Mouse (Mus musculus): ENCODE results near the gene Vmn1r183.
"Not testable (repeated sequence)": the region's sequence is repeated elsewhere in the genome, so short reads cannot be mapped to it uniquely, and the experiment has no call there.

Vmn1r183 gene

DNA sequence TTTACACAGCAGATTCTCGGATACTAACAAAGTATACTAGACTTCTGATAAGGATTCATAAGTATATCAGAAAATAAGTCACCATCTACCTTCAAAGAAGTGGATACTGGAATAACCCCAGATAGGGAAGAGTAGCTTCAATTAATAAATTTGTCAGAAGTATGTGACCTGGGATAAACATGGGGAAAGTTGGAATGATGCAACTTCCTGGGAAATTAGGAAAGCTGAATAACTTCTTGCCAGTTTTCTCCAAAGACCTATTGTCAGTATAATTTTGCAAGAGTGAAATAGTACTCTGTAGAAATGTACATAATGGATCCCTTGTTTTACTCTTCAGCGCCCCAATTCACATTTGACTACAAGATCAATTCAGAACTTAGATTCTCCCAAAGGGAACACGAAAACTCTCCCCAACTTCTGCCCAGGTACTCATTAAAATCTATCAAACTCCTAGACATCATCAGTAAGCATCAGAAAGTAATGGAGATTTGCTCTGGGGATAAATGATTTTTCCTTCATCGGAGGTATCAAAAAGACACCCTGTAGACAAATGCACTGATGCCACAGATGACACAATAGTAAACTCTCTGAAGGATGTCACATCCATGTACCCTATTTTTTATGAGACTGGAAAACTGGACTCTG lies at the start of gene Vmn1r183:
Vmn1r183 (plus strand) TSS at position 595 of the 645 bp plus-strand sequence.
- no peak for DNase-seq (ENCODE audit: low spot score)

DNA sequence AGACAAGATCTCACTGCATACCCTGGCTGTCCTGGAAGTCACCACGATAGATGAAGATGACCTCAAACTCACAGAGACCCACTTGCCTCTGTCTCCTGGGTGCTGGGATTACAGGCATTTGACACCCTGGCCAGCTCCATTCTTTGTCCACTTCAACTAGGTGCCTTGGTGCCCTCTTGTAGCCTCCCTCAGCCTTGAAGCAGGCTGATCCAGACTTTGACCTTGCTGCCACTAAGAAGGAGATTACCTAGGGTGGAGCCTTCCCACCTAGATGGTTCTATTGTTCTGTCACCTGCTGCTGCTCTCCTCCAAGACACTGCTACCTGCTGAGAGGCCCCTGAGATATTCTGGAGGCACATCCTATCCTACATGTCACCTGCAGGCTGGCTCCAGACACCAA lies 21.4 kb downstream of the Vmn1r183 start:
- DNase-seq (ENCODE audit: low spot score) = not testable (repeated sequence)

DNA sequence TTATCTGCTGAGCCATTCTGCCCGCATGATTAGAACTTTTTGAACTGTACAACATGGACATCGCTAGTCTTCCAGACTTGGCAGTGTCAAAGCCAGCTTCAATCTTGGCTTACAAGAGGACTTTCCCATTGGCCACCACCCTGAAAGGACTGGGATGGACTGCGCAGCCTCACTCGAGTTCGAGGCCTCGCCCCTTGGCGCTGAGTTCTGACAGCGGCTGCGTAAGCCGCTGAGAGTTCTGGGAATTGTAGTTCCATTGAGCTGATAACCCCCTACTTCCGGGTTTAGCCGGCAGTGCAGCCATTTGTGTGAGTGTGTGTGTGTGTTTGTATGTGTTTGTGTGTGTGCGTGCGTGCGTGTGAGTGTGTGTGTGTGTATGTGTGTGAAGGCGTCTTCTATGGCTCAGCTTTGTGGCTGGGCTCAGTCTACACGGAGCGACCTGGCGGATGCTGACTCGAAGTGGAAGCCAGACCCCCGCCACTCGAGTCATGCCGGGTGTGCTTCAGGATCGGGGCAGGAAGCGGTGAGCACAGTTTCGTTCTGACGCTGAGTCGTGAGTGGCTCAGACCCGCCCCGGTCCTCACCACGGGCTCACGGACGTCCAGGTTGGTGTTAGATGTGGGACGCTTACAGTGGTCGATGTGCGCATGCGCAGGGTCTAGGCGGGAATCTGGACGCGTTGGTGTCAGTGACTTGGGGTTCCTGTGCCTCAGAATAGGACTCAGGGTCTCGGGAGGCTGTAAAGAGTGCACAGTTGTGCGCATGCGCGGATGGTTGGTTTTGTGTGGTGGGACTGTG lies 28.8 kb downstream of the Vmn1r183 start, which contains the start of gene Zfp180:
Zfp180 (plus strand) TSS at position 291 of the 798 bp plus-strand sequence.
- DNase-seq (ENCODE audit: low spot score) = peak; percentile 98

DNA sequence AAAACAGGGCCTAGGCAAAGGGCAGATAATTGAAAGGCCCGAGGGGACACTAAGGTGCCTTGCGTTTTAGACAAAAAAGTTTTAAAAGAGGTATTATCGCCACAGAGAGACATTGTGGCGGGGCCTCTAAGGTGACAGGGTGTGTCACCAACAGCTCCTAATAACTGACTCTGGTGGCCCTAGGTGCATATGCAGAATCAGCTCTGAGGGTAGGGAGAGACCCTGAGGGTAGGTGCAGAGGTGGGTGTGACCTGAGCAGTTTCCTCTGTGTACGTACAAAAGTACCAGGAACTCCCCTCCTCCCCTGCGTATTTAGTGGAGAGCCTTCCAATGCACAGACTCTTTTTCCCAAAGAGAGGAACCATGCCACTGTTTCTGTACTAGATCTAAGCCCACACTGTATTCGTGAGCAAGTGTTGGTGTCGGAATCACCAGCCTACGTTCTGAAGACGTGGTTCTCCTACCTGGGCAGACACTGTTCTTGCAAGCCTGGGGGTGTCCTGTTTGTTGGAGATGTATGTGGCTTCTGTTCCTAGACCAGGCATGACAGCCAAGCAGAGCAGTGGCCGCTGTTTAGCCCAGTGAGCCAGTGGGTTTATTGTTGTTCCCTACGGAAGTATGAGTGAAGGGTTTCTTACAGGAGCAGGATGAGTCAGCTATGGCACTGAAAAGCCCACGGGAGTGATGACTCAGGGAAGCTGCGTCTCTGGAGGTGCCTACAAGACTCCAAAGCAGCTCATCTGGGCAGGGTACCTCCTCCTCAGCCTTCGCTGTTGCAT lies 29.6 kb downstream of the Vmn1r183 start:
- no peak for DNase-seq (ENCODE audit: low spot score)

DNA sequence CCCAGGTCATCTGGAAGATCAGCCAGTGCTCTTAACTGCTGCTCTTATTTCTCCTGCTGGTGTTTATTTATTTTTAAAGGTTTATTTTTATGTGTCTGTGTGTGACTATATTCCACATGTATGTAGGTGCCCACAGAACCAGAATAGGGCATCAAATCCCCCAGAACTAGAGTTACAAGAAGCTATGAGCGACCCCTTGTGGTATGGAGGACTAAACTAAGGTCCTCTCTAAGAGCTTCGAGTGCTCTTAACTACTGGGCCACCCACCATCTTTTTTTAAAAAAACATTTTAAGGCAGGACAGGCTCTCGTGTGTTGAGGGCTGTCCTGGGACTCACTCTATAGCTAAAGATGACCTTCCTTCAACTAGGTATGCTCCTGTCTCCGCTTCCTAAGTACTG lies 33.8 kb downstream of the Vmn1r183 start:
- DNase-seq (ENCODE audit: low spot score) = no peak

DNA sequence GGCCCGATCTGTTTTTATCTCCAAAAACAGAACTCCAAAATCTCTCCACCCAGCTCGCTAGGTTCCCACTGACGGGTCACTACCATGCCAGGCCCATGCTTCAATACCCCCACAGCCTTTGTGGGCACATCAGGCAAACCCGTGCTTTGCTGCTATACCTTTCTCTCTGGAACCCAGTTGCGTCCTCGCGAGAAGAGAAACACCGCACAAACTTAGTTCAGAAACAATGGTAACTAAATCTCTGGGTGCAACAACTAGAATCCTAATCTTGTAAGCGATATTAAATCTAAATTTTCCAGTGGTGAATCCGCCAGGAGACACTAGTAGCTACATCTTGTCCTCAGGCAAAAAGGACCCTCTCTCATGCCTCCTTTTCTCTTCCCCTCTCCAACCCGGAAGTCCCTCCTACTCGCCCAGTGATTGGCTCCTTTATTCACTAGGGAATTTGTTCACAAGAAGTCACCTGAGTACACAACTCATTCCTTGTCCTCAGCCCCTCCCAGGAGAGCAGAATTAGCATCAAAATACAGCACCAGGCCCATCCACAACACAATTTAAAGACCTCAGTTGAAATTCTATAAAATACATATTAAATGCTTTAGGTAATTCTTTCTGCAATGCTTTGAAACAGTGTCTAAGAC lies 34.6 kb downstream of the Vmn1r183 start:
- no peak for DNase-seq (ENCODE audit: low spot score)

DNA sequence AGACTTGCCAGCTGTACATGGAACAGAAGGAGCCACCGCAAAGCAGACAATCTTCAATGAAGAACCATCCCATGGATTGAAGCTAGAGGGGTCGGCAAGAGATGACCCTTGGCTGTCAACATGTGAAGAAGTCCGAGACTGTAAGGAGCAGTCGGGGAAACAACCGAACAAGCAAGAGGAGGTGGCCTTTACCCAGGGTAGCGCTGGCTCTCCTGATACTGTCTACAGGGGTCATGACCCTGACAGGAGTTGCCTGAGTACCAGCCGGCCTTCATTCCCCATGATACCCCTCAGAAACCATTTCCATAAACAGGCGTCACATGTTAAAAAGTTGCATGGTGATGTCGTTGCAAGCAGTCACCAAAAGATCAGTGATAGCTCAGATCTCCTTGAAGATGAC lies 51.3 kb downstream of the Vmn1r183 start:
- DNase-seq (ENCODE audit: low spot score) = no peak

DNA sequence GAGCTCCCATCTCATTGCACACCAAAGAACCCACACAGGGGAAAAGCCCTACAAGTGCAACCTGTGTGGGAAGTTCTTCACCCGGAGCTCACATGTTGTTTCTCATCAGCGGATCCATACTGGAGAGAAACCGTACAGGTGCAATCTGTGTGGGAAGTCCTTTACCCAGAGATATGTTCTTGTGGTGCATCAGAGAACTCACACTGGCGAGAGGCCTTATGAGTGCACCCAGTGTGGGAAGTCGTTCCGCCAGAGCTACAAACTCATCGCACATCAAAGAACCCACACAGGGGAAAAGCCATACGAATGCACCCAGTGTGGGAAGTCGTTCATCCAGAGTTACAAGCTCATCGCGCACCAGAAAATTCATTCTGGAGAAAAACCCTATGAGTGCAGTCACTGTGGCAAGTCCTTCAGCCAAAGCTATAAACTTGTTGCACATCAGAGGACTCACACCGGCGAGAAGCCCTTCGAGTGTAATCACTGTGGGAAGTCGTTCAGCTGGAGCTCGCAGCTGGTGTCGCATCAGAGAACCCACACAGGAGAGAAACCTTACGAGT lies 52.2 kb downstream of the Vmn1r183 start:
- DNase-seq (ENCODE audit: low spot score) = no peak

DNA sequence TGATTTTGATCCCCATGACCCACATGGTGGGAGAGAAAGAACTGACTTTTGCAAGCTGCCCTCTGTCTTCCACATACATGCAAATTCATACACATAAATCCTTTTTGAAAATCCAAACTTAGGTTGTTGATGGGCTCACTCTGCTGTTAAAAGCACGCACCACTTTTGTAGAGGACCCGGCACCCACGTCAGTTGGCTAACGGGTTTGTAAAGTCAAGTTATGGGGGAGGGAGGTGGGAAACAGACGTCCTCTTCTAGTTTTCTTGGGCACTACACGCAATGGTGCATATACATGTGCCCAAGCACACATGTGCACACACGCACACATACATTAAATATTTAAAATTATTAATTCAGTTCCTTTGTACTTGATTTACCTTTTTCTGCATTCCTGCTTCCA lies 57.8 kb downstream of the Vmn1r183 start:
- DNase-seq (ENCODE audit: low spot score) = no peak

DNA sequence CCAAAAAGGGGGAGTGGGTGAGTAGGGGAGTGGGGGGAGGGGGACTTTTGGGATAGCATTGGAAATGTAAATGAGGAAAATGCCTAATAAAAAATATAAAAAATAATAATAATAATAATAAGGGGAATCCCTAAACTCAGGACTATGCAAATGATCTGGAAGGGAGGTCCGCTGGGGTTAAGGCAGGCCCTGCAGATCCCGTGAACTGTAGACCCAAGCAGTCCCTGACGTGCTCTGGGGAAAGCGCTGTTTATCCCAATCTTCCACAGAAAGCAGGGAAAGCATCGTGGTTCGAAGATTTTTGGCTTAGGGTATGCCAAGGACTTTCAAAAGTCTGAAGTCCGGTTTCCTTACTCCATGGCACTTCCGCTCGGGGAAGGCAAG lies 58.7 kb downstream of the Vmn1r183 start:
- DNase-seq (ENCODE audit: low spot score) = no peak

DNA sequence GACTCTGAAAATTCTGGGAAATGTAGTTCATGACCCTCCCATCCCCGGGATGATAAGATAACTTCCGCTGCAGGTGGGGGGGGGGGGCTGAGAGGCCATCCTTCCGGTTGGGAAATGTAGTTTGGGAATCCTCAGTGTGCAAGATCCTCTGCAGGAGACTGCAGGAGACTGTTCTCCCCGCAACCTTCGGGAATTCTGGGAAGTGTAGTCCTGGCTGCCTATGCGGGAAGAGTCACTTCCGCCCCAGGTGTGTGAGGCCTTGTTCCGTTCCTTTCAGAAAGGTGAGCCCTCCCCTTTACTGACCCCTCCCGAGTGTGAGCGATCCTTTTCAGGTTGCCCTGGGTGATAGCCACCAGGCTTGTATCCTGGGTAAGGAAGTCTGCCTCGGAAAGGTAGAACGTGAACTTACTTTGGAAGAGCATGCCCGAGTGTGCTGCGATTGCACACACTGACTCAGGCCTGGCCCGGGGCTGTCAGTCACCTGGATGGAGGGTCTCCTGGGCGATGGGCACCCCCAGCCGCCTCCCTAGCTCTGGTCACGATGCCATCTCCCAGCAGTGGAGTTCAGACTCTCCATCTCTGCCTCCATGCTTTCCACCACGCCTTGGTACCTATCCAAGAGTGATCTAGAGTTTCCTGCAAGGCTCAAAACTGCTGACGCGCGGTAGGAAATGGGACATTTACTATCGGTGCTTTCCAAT lies 59.3 kb downstream of the Vmn1r183 start, which contains the start of gene Zfp112:
Zfp112 (plus strand) TSS at position 159 of the 701 bp plus-strand sequence.
- DNase-seq (ENCODE audit: low spot score) = peak; percentile 89

DNA sequence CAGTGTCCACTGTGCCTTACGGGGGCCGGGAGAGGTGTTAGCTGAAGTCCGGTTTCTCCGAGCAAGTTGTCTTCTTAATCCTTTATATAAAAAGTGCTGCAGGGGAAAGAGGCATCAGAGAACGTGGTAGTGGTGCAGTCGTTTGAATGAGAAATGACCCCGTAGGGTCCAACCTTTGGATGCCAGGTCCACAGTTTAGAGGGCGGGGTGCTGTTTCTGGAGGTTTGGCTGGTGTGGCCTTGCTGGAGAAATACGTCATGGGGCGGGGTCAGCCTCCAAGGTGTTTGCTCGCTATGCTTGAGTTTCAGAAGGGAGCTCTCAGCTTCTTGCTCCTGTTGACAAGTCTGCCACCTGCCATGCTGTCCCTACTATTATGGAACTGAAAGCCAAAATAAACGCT lies 59.9 kb downstream of the Vmn1r183 start:
- peak; percentile 76 for DNase-seq (ENCODE audit: low spot score)

Measured in lung, postnatal 25 days (tissue).